Mouse (Mus musculus) heart, adult 2 months (tissue): ENCODE data around the gene Dip2c. TPM values are rescaled to one million over a fixed set of nuclear protein-coding genes. Genes with fewer than 3 reads are reported as not detected.

Experiments used
- DNase-seq, 2 experiments: peaks; one replicate each; pipeline ENCODE4 v3.0.0; 2021
- H3K27ac ChIP-seq: fragments of 200-600 bp; 2 replicates; pipeline ENCODE4 v1.8.1; 2022
- H3K27me3 ChIP-seq: fragments of 200-500 bp; 2 replicates; pipeline ENCODE4 v1.6.1; 2012; ENCODE audit warnings: mild to moderate bottlenecking, low read length, inconsistent platforms, mixed read lengths; ENCODE audit not compliant: control insufficient read depth, insufficient read depth
- H3K36me3 ChIP-seq: fragments of 200-500 bp; 2 replicates; pipeline ENCODE4 v1.6.1; 2012; ENCODE audit warnings: low read length, inconsistent platforms; ENCODE audit not compliant: control insufficient read depth, insufficient read depth
- H3K4me1 ChIP-seq: fragments of 200-500 bp; 2 replicates; pipeline ENCODE4 v1.6.1; 2011; ENCODE audit warnings: low read length; ENCODE audit not compliant: control insufficient read depth, insufficient read depth
- H3K4me3 ChIP-seq: fragments of 200-600 bp; 2 replicates; pipeline ENCODE4 v1.8.1; 2022
- H3K79me2 ChIP-seq: fragments of 200-500 bp; replicated peaks from 2 replicates; pipeline ENCODE4 v1.6.1; 2012; ENCODE audit warnings: mild to moderate bottlenecking, inconsistent platforms, low read length, moderate library complexity, mixed read lengths; ENCODE audit not compliant: control insufficient read depth, insufficient read depth
- H3K9ac ChIP-seq: fragments of 200-500 bp; 2 replicates; pipeline ENCODE4 v1.6.1; 2012; ENCODE audit warnings: low read depth, mild to moderate bottlenecking, control low read depth, inconsistent platforms, low read length, mixed read lengths
- CTCF ChIP-seq: fragments of 200-600 bp; IDR thresholded peaks from 2 replicates; pipeline ENCODE4 v1.8.1; 2022; ENCODE audit warnings: antibody characterized with exemption, mild to moderate bottlenecking, moderate library complexity
- EP300 ChIP-seq: fragments of 200-500 bp; IDR thresholded peaks from 2 replicates; pipeline ENCODE4 v1.6.1; 2011; ENCODE audit warnings: low read depth, low read length, control low read depth; ENCODE audit not compliant: insufficient read depth
- POLR2A ChIP-seq: fragments of 200-500 bp; IDR thresholded peaks from 2 replicates; pipeline ENCODE4 v1.6.1; 2011; ENCODE audit warnings: mild to moderate bottlenecking, low read depth, low read length, control low read depth; ENCODE audit not compliant: insufficient read depth
- WGBS: fragments of 180-500 bp; shearing (Covaris S2); methylation state at CpG from one replicate; pipeline ENCODE4 v1.1.7; 2018; 5-methylcytosine and 5-hydroxymethylcytosine counted together
- intact Hi-C: fragments of 180-260 bp; cut with DNase I; formaldehyde crosslinking; loops from one replicate; pipeline ENCODE4 v1.15.1; 2025
- polyA plus RNA-seq: library from polyadenylated mRNA; depleted of rRNA; stranded (reverse); fragments of >200 nt; gene quantifications from 2 replicates; pipeline ENCODE4 v1.2.3, GENCODE M21; 2012
- total RNA-seq, 2 experiments: library from RNA; stranded (reverse); gene quantifications; 2 replicates each; pipeline ENCODE4 v1.2.3; 2021

Dip2c gene
- total and polyA plus RNA-seq, 3 experiments = 19.1 to 43.7 (median 36.3) TPM

GRCm38 (mm10) chr13:9648716-9649115, 372.4 kb downstream of the Dip2c start:
- Histone ChIP-seq H3K79me2 (no peaks in the 10 kb centered on the region), H3K4me3 (no peak overlapping the region), H3K9ac (no peak overlapping the region), H3K36me3 (peaks cover 3% of the 10 kb centered on the region; the same call in 1 of the 2 replicates), H3K27me3 (no peaks in the 10 kb centered on the region), H3K4me1 (no peaks in the 10 kb centered on the region), H3K27ac (no peak overlapping the region)
- TF ChIP-seq POLR2A (no peak), CTCF (no peak), EP300 (no peak)
- 93% methylated on average over 13 of the region's 13 CpGs for WGBS
- no peak for DNase-seq
- intact Hi-C loops = no loop called here

- no peak for DNase-seq
- Histone ChIP-seq H3K79me2 (no peaks in the 10 kb centered on the region), H3K4me3 (no peak overlapping the region), H3K27me3 (no peaks in the 10 kb centered on the region), H3K36me3 (peaks cover 3% of the 10 kb centered on the region; the same call in 1 of the 2 replicates), H3K27ac (no peak overlapping the region), H3K9ac (no peak overlapping the region), H3K4me1 (no peaks in the 10 kb centered on the region)
- intact Hi-C loops = no loop called here
- TF ChIP-seq POLR2A = no peak
- no peak for TF ChIP-seq EP300
- TF ChIP-seq CTCF = no peak
- WGBS = 94% methylated on average over 1 of the region's 1 CpGs
Measured at GRCm38 (mm10) chr13:9649894-9650293, 373.6 kb downstream of the Dip2c start.

DNA sequence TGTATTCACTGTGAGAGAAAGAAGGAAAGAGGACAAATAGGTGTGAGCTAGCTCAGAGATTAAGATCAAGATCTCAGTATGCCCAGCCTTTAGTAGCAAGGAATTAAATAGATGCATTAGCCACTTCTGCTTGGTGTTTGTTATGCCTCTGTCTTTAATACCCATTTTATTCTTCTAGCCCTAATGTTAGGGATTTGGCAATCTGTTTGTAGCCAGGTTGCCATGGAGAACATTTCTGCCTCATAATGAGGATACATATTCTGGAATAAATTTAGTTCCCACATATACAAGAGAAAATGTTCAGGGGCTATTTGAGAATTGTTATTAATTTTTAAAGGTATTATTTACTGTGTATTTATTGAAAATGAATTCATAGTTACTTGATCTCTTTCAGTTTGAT, 374.3 kb downstream of the Dip2c start:
- H3K4me1 ChIP-seq = no peaks in the 10 kb centered on the region

GRCm38 (mm10) chr13:9653018-9653417, 376.7 kb downstream of the Dip2c start:
- H3K9ac ChIP-seq = no peak overlapping the region
- H3K27ac ChIP-seq = no peak overlapping the region
- no peaks in the 10 kb centered on the region for H3K36me3 ChIP-seq
- no peak for TF ChIP-seq POLR2A
- TF ChIP-seq EP300 = no peak
- no peak for TF ChIP-seq CTCF
- no peaks in the 10 kb centered on the region for H3K27me3 ChIP-seq
- H3K79me2 ChIP-seq = no peaks in the 10 kb centered on the region
- H3K4me1 ChIP-seq = no peaks in the 10 kb centered on the region
- intact Hi-C loops = no loop called here
- H3K4me3 ChIP-seq = no peak overlapping the region
- no peak for DNase-seq
- 84% methylated on average over 3 of the region's 3 CpGs for WGBS

More for the DNA sequence above, 374.3 kb downstream of the Dip2c start:
- Histone ChIP-seq H3K27me3 (no peaks in the 10 kb centered on the region), H3K4me3 (no peak overlapping the region), H3K79me2 (no peaks in the 10 kb centered on the region), H3K36me3 (peaks cover 3% of the 10 kb centered on the region; the same call in 1 of the 2 replicates), H3K27ac (no peak overlapping the region), H3K9ac (no peak overlapping the region)
- TF ChIP-seq CTCF = no peak
- TF ChIP-seq EP300 = no peak
- TF ChIP-seq POLR2A = no peak
- no peak for DNase-seq
- intact Hi-C loops = no loop called here

GRCm38 (mm10) chr13:9656613-9657012, 380.3 kb downstream of the Dip2c start:
- 82% methylated on average over 6 of the region's 6 CpGs for WGBS
- intact Hi-C loops = no loop called here
- no peak overlapping the region for H3K4me3 ChIP-seq

GRCm38 (mm10) chr13:9660711-9661110, 384.4 kb downstream of the Dip2c start:
- H3K9ac ChIP-seq = no peak overlapping the region
- H3K27me3 ChIP-seq = no peaks in the 10 kb centered on the region
- H3K27ac ChIP-seq = no peak overlapping the region
- intact Hi-C loops = no loop called here
- H3K4me1 ChIP-seq = no peaks in the 10 kb centered on the region
- H3K36me3 ChIP-seq = no peaks in the 10 kb centered on the region
- WGBS = 69% methylated on average over 1 of the region's 1 CpGs
- TF ChIP-seq EP300 = no peak
- no peak for TF ChIP-seq CTCF
- no peak for TF ChIP-seq POLR2A
- no peaks in the 10 kb centered on the region for H3K79me2 ChIP-seq
- no peak overlapping the region for H3K4me3 ChIP-seq
- DNase-seq = no peak

More at GRCm38 (mm10) chr13:9656613-9657012, 380.3 kb downstream of the Dip2c start:
- no peak overlapping the region for H3K27ac ChIP-seq
- H3K36me3 ChIP-seq = no peaks in the 10 kb centered on the region
- no peaks in the 10 kb centered on the region for H3K79me2 ChIP-seq
- no peak for DNase-seq
- no peak overlapping the region for H3K9ac ChIP-seq
- H3K27me3 ChIP-seq = no peaks in the 10 kb centered on the region
- H3K4me1 ChIP-seq = no peaks in the 10 kb centered on the region
- TF ChIP-seq POLR2A = no peak
- no peak for TF ChIP-seq EP300
- TF ChIP-seq CTCF = no peak
